Mouse (Mus musculus) midbrain, postnatal 0 days (tissue): Measurements from ENCODE around the gene Tmbim4. TPM values are rescaled to one million over a fixed set of nuclear protein-coding genes. Genes with fewer than 3 reads are reported as not detected.

ENCODE experiments used
- ATAC-seq: fragments of 200-750 bp; cut with Nextera tagmentation; 2 replicates; pipeline ENCODE4 v1.8.0; 2017; ENCODE audit warnings: moderate number of reproducible peaks, mild to moderate bottlenecking, moderate TSS enrichment, moderate library complexity; ENCODE audit not compliant: low FRiP score
- DNase-seq: peaks from one replicate; pipeline ENCODE4 v3.0.0-alpha.2; 2015; ENCODE audit warnings: low spot score
- H3K27ac ChIP-seq: fragments of 300-500 bp; sonication (generic); 2 replicates; pipeline ENCODE4 v1.5.1; 2014; ENCODE audit warnings: low read depth, mild to moderate bottlenecking, low read length, mixed read lengths
- H3K27me3 ChIP-seq: fragments of 300-500 bp; sonication (generic); 2 replicates; pipeline ENCODE4 v1.6.1; 2014; ENCODE audit warnings: low read length, control low read depth, mixed read lengths; ENCODE audit not compliant: insufficient read depth
- H3K36me3 ChIP-seq: fragments of 300-500 bp; sonication (generic); 2 replicates; pipeline ENCODE4 v1.6.1; 2014; ENCODE audit warnings: low read length, control low read depth, mixed read lengths; ENCODE audit not compliant: insufficient read depth
- H3K4me1 ChIP-seq: fragments of 300-500 bp; sonication (generic); 2 replicates; pipeline ENCODE4 v1.6.1; 2014; ENCODE audit warnings: mild to moderate bottlenecking, control low read depth, antibody characterized with exemption, low read length, mixed read lengths; ENCODE audit not compliant: insufficient read depth
- H3K4me2 ChIP-seq: fragments of 300-500 bp; sonication (generic); 2 replicates; pipeline ENCODE4 v1.6.1; 2014; ENCODE audit warnings: low read depth, mild to moderate bottlenecking, low read length, mixed read lengths; ENCODE audit not compliant: poor library complexity, severe bottlenecking
- H3K4me3 ChIP-seq: fragments of 300-500 bp; sonication (generic); 2 replicates; pipeline ENCODE4 v1.5.1; 2014; ENCODE audit warnings: low read depth, mild to moderate bottlenecking, low read length, moderate library complexity
- H3K9ac ChIP-seq: fragments of 300-500 bp; sonication (generic); replicated peaks from 2 replicates; pipeline ENCODE4 v1.6.1; 2014; ENCODE audit warnings: mild to moderate bottlenecking, low read length, moderate library complexity, mixed read lengths; ENCODE audit not compliant: poor library complexity, severe bottlenecking
- H3K9me3 ChIP-seq: fragments of 300-500 bp; sonication (generic); 2 replicates; pipeline ENCODE4 v1.6.1; 2016; ENCODE audit warnings: low read length, control low read depth
- CTCF ChIP-seq: IDR thresholded peaks from 2 replicates; pipeline ENCODE4 v1.5.1; 2016; ENCODE audit warnings: antibody characterized with exemption, mild to moderate bottlenecking
- WGBS: fragments of 180-500 bp; shearing (Covaris S2); extraction: QIAGEN DNeasy Blood & Tissue Kit; methylation state at CpG from one replicate; pipeline ENCODE4 v1.1.7; 2014; 5-methylcytosine and 5-hydroxymethylcytosine counted together
- polyA plus RNA-seq: library from polyadenylated mRNA; unstranded; fragments of >200 nt; fragmentation: Nextera tagmentation; extraction: Ambion mirVana; gene quantifications from 2 replicates; pipeline ENCODE4 v1.2.1, GENCODE M21; 2015
- total RNA-seq: library from RNA; depleted of rRNA; stranded (reverse); fragments of >200 nt; gene quantifications from 2 replicates; pipeline ENCODE4 v1.2.3, GENCODE M21; 2014; rRNA removed

Gene Tmbim4
- total and polyA plus RNA-seq, 2 experiments from 2014 or later = 70.6 to 109 TPM

DNA sequence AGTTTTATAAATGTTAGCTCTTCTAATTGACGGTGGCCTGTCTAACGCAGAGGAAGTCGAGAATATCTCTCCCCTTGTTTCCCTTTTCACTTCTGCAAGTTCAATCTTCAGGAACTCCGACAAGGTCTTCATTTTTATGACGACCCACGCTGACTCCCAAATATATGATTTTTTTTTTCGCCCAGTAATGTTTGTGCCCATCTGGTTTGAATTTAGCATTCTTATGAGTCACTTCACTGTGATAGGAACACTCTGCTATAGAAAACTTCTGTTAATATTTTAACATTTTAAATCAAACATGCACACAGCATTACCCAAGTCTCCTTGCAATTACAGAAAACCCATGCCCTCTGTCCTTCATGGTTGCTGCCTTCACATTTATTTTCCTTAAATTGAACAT, 71.9 kb downstream of the Tmbim4 start:
- Histone ChIP-seq H3K4me1 (peaks cover 3% of the 10 kb centered on the region; the same call in 1 of the 2 replicates), H3K4me3 (no peak overlapping the region), H3K4me2 (no peak overlapping the region), H3K9me3 (no peaks in the 10 kb centered on the region), H3K9ac (no peak overlapping the region), H3K27me3 (no peaks in the 10 kb centered on the region), H3K27ac (no peak overlapping the region), H3K36me3 (no peaks in the 10 kb centered on the region)
- DNase-seq = no peak
- no peak for TF ChIP-seq CTCF
- WGBS = 78% methylated on average over 7 of the region's 7 CpGs
- no peak for ATAC-seq

Other genes with a start within 250 kb of the Tmbim4 start
- gene Helb, start 88.6 kb upstream of the Tmbim4 start, total RNA-seq = 1.8 and 4.2 TPM in 2 replicates
- 1.5 and 1.7 TPM in 2 replicates for gene Helb, start 88.6 kb upstream of the Tmbim4 start, polyA plus RNA-seq
- gene Irak3, start 540 bp downstream of the Tmbim4 start, total RNA-seq = 0.33 and 0.60 TPM in 2 replicates
- 0.17 and 0.19 TPM in 2 replicates for gene Irak3, start 540 bp downstream of the Tmbim4 start, polyA plus RNA-seq
- 4.0 and 6.2 TPM in 2 replicates for gene Llph, start 25.5 kb downstream of the Tmbim4 start, total RNA-seq
- gene Llph, start 25.5 kb downstream of the Tmbim4 start, polyA plus RNA-seq = 34.1 and 40.1 TPM in 2 replicates